Mouse (Mus musculus): ENCODE data around the gene Gm47985. TPM values are rescaled to one million over a fixed set of nuclear protein-coding genes. Genes with fewer than 3 reads are reported as not detected.
"Not testable (repeated sequence)": the region's sequence is repeated elsewhere in the genome, so short reads cannot be mapped to it uniquely, and the experiment has no call there.

The Gm47985 gene
- polyA plus RNA-seq (2012; rRNA removed), result 0.07 and 0.20 TPM in 2 replicates

GRCm38 (mm10) chr1:151182266-151182665 is at the start of gene Gm47985:
Gene Gm47985, plus strand, starts transcription at chr1:151182537.
- not testable (repeated sequence) for H3K36me3 ChIP-seq (ENCODE audit: control insufficient read depth, insufficient read depth, low read length); DNase-seq (ENCODE audit: low read depth in 1 of 2, low spot score in 2 of 2); H3K27ac ChIP-seq (ENCODE audit: insufficient read depth, low read length); H3K4me1 ChIP-seq (ENCODE audit: control insufficient read depth, insufficient read depth, insufficient read length); H3K4me3 ChIP-seq (ENCODE audit: extremely low read depth, insufficient read depth, insufficient read length); H3K27me3 ChIP-seq (ENCODE audit: control insufficient read depth, insufficient read depth, low read length)
- 100% methylated on average over 1 of the region's 7 CpGs for WGBS

DNA sequence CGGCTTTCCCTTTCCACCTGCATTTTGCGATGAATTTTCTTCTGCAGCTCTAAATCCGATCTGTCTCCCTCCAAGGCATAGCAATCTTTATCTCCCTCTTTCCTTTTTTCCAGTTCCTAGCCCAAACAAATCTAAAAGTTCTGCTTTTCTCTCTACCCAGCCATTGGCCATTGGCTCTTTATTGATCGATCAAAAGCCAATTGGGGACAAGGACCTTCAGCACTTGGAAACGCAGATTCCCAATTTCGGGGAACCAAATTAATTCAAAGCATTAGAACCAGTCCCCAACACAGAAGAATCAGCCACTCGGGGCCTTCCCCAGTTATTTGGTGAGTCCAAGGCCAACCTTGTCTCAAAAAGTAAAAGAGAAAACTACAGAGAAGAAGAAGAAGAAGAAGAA is 49.7 kb upstream of the Gm47985 start:
- H3K27ac ChIP-seq (ENCODE audit: insufficient read depth, low read length), result no peak overlapping the region
- DNase-seq (ENCODE audit: low read depth in 1 of 2, low spot score in 2 of 2), result no peak
- 95% methylated on average over 7 of the region's 7 CpGs for WGBS

DNA sequence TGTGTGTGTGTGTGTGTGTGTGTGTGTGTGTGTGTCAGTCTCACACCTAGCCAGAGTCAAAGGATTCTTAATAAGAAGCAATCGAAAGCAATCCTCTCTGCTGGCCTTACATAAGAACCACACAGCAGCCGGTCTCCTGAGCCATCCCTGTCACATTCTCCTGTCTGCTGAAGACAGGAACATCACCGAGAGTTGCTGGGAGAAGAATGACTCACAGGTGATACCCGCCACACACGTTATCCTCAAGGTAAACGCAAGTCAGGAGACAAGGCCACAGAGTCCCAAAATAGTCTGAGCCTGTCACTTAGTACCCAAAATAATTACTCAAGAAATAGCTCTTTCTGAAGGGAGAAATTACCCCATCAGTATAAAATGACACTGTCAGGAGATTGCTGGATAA is 43.9 kb upstream of the Gm47985 start:
- Histone ChIP-seq H3K4me1 (ENCODE audit: control insufficient read depth, insufficient read depth, insufficient read length) (no peaks in the 10 kb centered on the region), H3K36me3 (ENCODE audit: control insufficient read depth, insufficient read depth, low read length) (no peaks in the 10 kb centered on the region), H3K27ac (ENCODE audit: insufficient read depth, low read length) (no peak overlapping the region), H3K27me3 (ENCODE audit: control insufficient read depth, insufficient read depth, low read length) (no peaks in the 10 kb centered on the region), H3K4me3 (ENCODE audit: extremely low read depth, insufficient read depth, insufficient read length) (no peak overlapping the region)
- TF ChIP-seq CTCF (IDR thresholded peaks at IDR 0.05; ENCODE audit: extremely low read depth, insufficient read depth, insufficient read length, insufficient replicate concordance) (no peak), POLR2A (IDR thresholded peaks at IDR 0.05; ENCODE audit: low read depth, low read length) (no peak)
- 91% methylated on average over 6 of the region's 6 CpGs for WGBS
- no peak for DNase-seq (ENCODE audit: low read depth in 1 of 2, low spot score in 2 of 2)

More for the DNA sequence above, 49.7 kb upstream of the Gm47985 start:
- TF ChIP-seq CTCF (IDR thresholded peaks at IDR 0.05; ENCODE audit: extremely low read depth, insufficient read depth, insufficient read length, insufficient replicate concordance) (no peak), POLR2A (IDR thresholded peaks at IDR 0.05; ENCODE audit: low read depth, low read length) (no peak)
- H3K36me3 ChIP-seq (ENCODE audit: control insufficient read depth, insufficient read depth, low read length), result no peaks in the 10 kb centered on the region
- H3K27me3 ChIP-seq (ENCODE audit: control insufficient read depth, insufficient read depth, low read length), result no peaks in the 10 kb centered on the region
- no peak overlapping the region for H3K4me3 ChIP-seq (ENCODE audit: extremely low read depth, insufficient read depth, insufficient read length)
- no peaks in the 10 kb centered on the region for H3K4me1 ChIP-seq (ENCODE audit: control insufficient read depth, insufficient read depth, insufficient read length)

GRCm38 (mm10) chr1:151140956-151141355 is 41.4 kb upstream of the Gm47985 start:
- no peak for DNase-seq (ENCODE audit: low read depth in 1 of 2, low spot score in 2 of 2)
- no peak overlapping the region for H3K4me3 ChIP-seq (ENCODE audit: extremely low read depth, insufficient read depth, insufficient read length)
- no peak overlapping the region for H3K27ac ChIP-seq (ENCODE audit: insufficient read depth, low read length)
- TF ChIP-seq POLR2A (IDR thresholded peaks at IDR 0.05; ENCODE audit: low read depth, low read length) (no peak), CTCF (IDR thresholded peaks at IDR 0.05; ENCODE audit: extremely low read depth, insufficient read depth, insufficient read length, insufficient replicate concordance) (no peak)
- no peaks in the 10 kb centered on the region for H3K36me3 ChIP-seq (ENCODE audit: control insufficient read depth, insufficient read depth, low read length)
- no peaks in the 10 kb centered on the region for H3K4me1 ChIP-seq (ENCODE audit: control insufficient read depth, insufficient read depth, insufficient read length)
- no peaks in the 10 kb centered on the region for H3K27me3 ChIP-seq (ENCODE audit: control insufficient read depth, insufficient read depth, low read length)
- 88% methylated on average over 3 of the region's 3 CpGs for WGBS

DNA sequence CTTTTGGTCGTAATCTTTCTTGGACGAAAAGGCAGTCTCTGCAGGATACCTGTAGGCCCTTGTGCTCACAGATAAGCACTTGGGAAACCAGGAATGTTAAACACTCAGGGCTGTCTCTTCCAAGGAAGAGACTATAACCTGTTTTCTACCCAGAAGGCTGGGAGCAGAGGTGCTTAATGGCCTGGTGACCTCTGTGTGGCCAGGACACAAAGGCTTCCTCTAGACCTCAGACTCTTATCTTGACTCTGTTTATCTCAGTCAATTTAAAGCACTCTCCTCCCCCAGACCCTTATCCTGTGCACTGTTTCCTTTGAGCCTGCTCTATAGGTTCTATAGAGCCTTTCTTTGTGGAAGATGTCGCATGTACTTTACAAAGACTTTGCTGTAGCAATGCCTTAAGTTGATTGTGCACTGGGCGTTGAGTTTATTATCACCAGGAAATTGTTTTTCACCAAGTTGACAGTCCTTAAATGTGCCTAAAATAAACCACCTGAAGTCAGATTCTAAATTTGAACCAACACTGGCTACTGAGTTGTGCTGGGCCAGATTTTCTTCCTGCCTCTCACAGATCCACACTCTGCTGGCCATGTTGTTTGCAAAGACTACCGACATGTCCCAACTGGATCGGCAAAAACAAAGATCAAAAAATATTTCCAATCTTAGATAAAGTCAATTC is 37.7 kb upstream of the Gm47985 start:
- Histone ChIP-seq H3K27ac (ENCODE audit: insufficient read depth, low read length) (no peak overlapping the region), H3K27me3 (ENCODE audit: control insufficient read depth, insufficient read depth, low read length) (no peaks in the 10 kb centered on the region), H3K4me1 (ENCODE audit: control insufficient read depth, insufficient read depth, insufficient read length) (no peaks in the 10 kb centered on the region), H3K4me3 (ENCODE audit: extremely low read depth, insufficient read depth, insufficient read length) (no peak overlapping the region), H3K36me3 (ENCODE audit: control insufficient read depth, insufficient read depth, low read length) (no peaks in the 10 kb centered on the region)
- WGBS, result 86% methylated on average over 6 of the region's 6 CpGs
- TF ChIP-seq CTCF (IDR thresholded peaks at IDR 0.05; ENCODE audit: extremely low read depth, insufficient read depth, insufficient read length, insufficient replicate concordance) (no peak), POLR2A (IDR thresholded peaks at IDR 0.05; ENCODE audit: low read depth, low read length) (no peak)
- no peak for DNase-seq (ENCODE audit: low read depth in 1 of 2, low spot score in 2 of 2)

GRCm38 (mm10) chr1:151147801-151148200 is 34.5 kb upstream of the Gm47985 start:
- no peaks in the 10 kb centered on the region for H3K4me1 ChIP-seq (ENCODE audit: control insufficient read depth, insufficient read depth, insufficient read length)
- H3K4me3 ChIP-seq (ENCODE audit: extremely low read depth, insufficient read depth, insufficient read length), result no peak overlapping the region
- no peak for TF ChIP-seq CTCF (IDR thresholded peaks at IDR 0.05; ENCODE audit: extremely low read depth, insufficient read depth, insufficient read length, insufficient replicate concordance)
- TF ChIP-seq POLR2A (IDR thresholded peaks at IDR 0.05; ENCODE audit: low read depth, low read length), result no peak

GRCm38 (mm10) chr1:151150211-151150610 is 32.1 kb upstream of the Gm47985 start:
- Histone ChIP-seq H3K27ac (ENCODE audit: insufficient read depth, low read length) (no peak overlapping the region), H3K4me1 (ENCODE audit: control insufficient read depth, insufficient read depth, insufficient read length) (no peaks in the 10 kb centered on the region), H3K27me3 (ENCODE audit: control insufficient read depth, insufficient read depth, low read length) (no peaks in the 10 kb centered on the region), H3K36me3 (ENCODE audit: control insufficient read depth, insufficient read depth, low read length) (no peaks in the 10 kb centered on the region), H3K4me3 (ENCODE audit: extremely low read depth, insufficient read depth, insufficient read length) (no peak overlapping the region)
- 93% methylated on average over 7 of the region's 7 CpGs for WGBS
- DNase-seq (ENCODE audit: low read depth in 1 of 2, low spot score in 2 of 2), result no peak
- TF ChIP-seq POLR2A (IDR thresholded peaks at IDR 0.05; ENCODE audit: low read depth, low read length), result no peak
- no peak for TF ChIP-seq CTCF (IDR thresholded peaks at IDR 0.05; ENCODE audit: extremely low read depth, insufficient read depth, insufficient read length, insufficient replicate concordance)

More at GRCm38 (mm10) chr1:151147801-151148200, 34.5 kb upstream of the Gm47985 start:
- Histone ChIP-seq H3K36me3 (ENCODE audit: control insufficient read depth, insufficient read depth, low read length) (no peaks in the 10 kb centered on the region), H3K27me3 (ENCODE audit: control insufficient read depth, insufficient read depth, low read length) (no peaks in the 10 kb centered on the region), H3K27ac (ENCODE audit: insufficient read depth, low read length) (no peak overlapping the region)
- no peak for DNase-seq (ENCODE audit: low read depth in 1 of 2, low spot score in 2 of 2)

Measured in spleen, adult 2 months (tissue).